ENCODE assay signal across 8 mouse cellular contexts in genomic region chr4:126300916-126301583, GRCm38 (mm10). TPM values are rescaled to one million over a fixed set of nuclear protein-coding genes. Genes with fewer than 3 reads are reported as not detected.
DNase-seq lines count a peak whose midpoint lies in the region; ATAC-seq lines count a peak whose summit lies in the region.

No protein-coding gene starts in this region.

- 0 out of 2 replicates have a peak, but pooled peaks cover 5% of the 10 kb centered on the region for H3K36me3 ChIP-seq in limb, embryonic 13.5 days
- no peaks in the 10 kb centered on the region for H3K36me3 ChIP-seq in stomach, embryonic 14.5 days (ENCODE audit: control insufficient read depth, insufficient read depth, low read length)

- H3K9ac ChIP-seq in limb, embryonic 13.5 days = peak overlapping the region; percentile 57
- 0 out of 2 replicates have a peak overlapping the region, but pooled peaks have one; percentile 10 for H3K9ac ChIP-seq in stomach, embryonic 14.5 days (replicated peaks; ENCODE audit: low read depth, low read length)

- peak overlapping the region; percentile 82 for H3K4me2 ChIP-seq in limb, embryonic 13.5 days (replicated peaks)
- H3K4me2 ChIP-seq in stomach, embryonic 14.5 days (replicated peaks; ENCODE audit: low read depth, low read length) = peak overlapping the region; percentile 79

- peaks cover 51% of the 10 kb centered on the region for H3K27me3 ChIP-seq in limb, embryonic 13.5 days
- H3K27me3 ChIP-seq in stomach, embryonic 14.5 days (ENCODE audit: control insufficient read depth, insufficient read depth, low read length) = peaks cover 15% of the 10 kb centered on the region; the same call in 1 of the 2 replicates

- 0 out of 2 replicates have a peak, but pooled peaks cover 6% of the 10 kb centered on the region for H3K9me3 ChIP-seq in limb, embryonic 13.5 days
- H3K9me3 ChIP-seq in stomach, embryonic 14.5 days (ENCODE audit: control insufficient read depth, low read depth, low read length) = no peaks in the 10 kb centered on the region

- peak overlapping the region; percentile 44 for H3K4me3 ChIP-seq in limb, embryonic 13.5 days
- peak overlapping the region; percentile 29 for H3K4me3 ChIP-seq in stomach, embryonic 14.5 days (ENCODE audit: low read depth, low read length)

- H3K4me1 ChIP-seq in limb, embryonic 13.5 days = peaks cover 45% of the 10 kb centered on the region
- peaks cover 22% of the 10 kb centered on the region for H3K4me1 ChIP-seq in stomach, embryonic 14.5 days (ENCODE audit: control insufficient read depth, insufficient read depth, low read length)

- 1% methylated on average over 50 of the region's 50 CpGs for WGBS in limb, embryonic 13.5 days
- 1% methylated on average over 50 of the region's 50 CpGs for WGBS in stomach, embryonic 14.5 days

- peak; percentile 45 for DNase-seq in cerebellum, adult 11-12 months
- no peak for DNase-seq in cerebellum, adult 11 months
- DNase-seq in urinary bladder, postnatal 25 days (ENCODE audit: low spot score) = peak; percentile 26
- no peak for DNase-seq in urinary bladder, postnatal 10 days (ENCODE audit: low spot score)
- DNase-seq in adipocyte (ENCODE audit: low spot score) = no peak
- no peak for DNase-seq in layer of hippocampus, postnatal 36 days

- peak overlapping the region; percentile 76 for H3K27ac ChIP-seq in limb, embryonic 13.5 days
- no peak overlapping the region for H3K27ac ChIP-seq in stomach, embryonic 14.5 days (ENCODE audit: low read length)

- peak; percentile 52 for ATAC-seq in limb, embryonic 13.5 days (ENCODE audit: low FRiP score, low read depth)
- peak; percentile 31; the same call in 1 of the 2 replicates for ATAC-seq in stomach, embryonic 14.5 days (ENCODE audit: insufficient number of reproducible peaks, insufficient read depth, low FRiP score, low read depth)

RNA-seq across cellular contexts. Expression of gene Col8a2, which starts 14.5 kb away (rescaled TPM):
- 39.8 and 42.7 TPM in 2 replicates for polyA plus RNA-seq in limb, embryonic 13.5 days (2015; fragmentation: Nextera tagmentation; extraction: Ambion mirVana)
- polyA plus RNA-seq in stomach, embryonic 14.5 days (2014; fragmentation: Nextera tagmentation; extraction: Ambion mirVana) = 10.2 and 10.8 TPM in 2 replicates
- 1 to 10 TPM in 1 of 2 experiments, under 1 TPM in 1; 0.60 to 1.3 TPM for total RNA-seq in layer of hippocampus, postnatal 36 days (2021)

RNA-seq across cellular contexts. Expression of gene Adprhl2, which starts 20.5 kb away (rescaled TPM):
- polyA plus RNA-seq in limb, embryonic 13.5 days (2015; fragmentation: Nextera tagmentation; extraction: Ambion mirVana) = 88.6 and 91.5 TPM in 2 replicates
- polyA plus RNA-seq in stomach, embryonic 14.5 days (2014; fragmentation: Nextera tagmentation; extraction: Ambion mirVana) = 48.5 and 50.4 TPM in 2 replicates
- total RNA-seq in layer of hippocampus, postnatal 36 days (2021) = 10 to 100 TPM; 29.3 to 30.3 TPM

RNA-seq across cellular contexts. Expression of gene Tekt2, which starts 24.4 kb away (rescaled TPM):
- polyA plus RNA-seq in limb, embryonic 13.5 days (2015; fragmentation: Nextera tagmentation; extraction: Ambion mirVana) = 23.6 TPM in 2 replicates
- polyA plus RNA-seq in stomach, embryonic 14.5 days (2014; fragmentation: Nextera tagmentation; extraction: Ambion mirVana) = 9.4 and 11.9 TPM in 2 replicates
- 1 to 10 TPM; 1.8 to 2.1 TPM for total RNA-seq in layer of hippocampus, postnatal 36 days (2021)

RNA-seq across cellular contexts. Expression of gene Trappc3, which starts 38.9 kb away (rescaled TPM):
- 124 and 126 TPM in 2 replicates for polyA plus RNA-seq in limb, embryonic 13.5 days (2015; fragmentation: Nextera tagmentation; extraction: Ambion mirVana)
- 14.7 and 17.1 TPM in 2 replicates for polyA plus RNA-seq in stomach, embryonic 14.5 days (2014; fragmentation: Nextera tagmentation; extraction: Ambion mirVana)
- total RNA-seq in layer of hippocampus, postnatal 36 days (2021) = 10 to 100 TPM; 77.9 to 83.3 TPM

RNA-seq across cellular contexts. Expression of gene Map7d1, which starts 44.9 kb away (rescaled TPM):
- polyA plus RNA-seq in limb, embryonic 13.5 days (2015; fragmentation: Nextera tagmentation; extraction: Ambion mirVana) = 46.5 and 49.9 TPM in 2 replicates
- polyA plus RNA-seq in stomach, embryonic 14.5 days (2014; fragmentation: Nextera tagmentation; extraction: Ambion mirVana) = 37.2 and 38.7 TPM in 2 replicates
- total RNA-seq in layer of hippocampus, postnatal 36 days (2021) = 100 to 1,000 TPM; 245 to 249 TPM

Comparison
In these comparisons a context has a peak if more than half of its experiments do, and no peak if none do; other contexts are left out.
1. DNase-seq: peak in cerebellum, adult 11-12 months (single experiment) and urinary bladder, postnatal 25 days (single experiment); none in cerebellum, adult 11 months (single experiment), urinary bladder, postnatal 10 days (single experiment), adipocyte (single experiment) and layer of hippocampus, postnatal 36 days (0 of 2).